Mouse (Mus musculus): ENCODE measurements at regions not wholly inside any gene's neighbourhood (a gene's known extent, or its start where the extent isn't known, plus 50 kb on each side); places are given as distances from the start of the nearest gene placed in this dataset.

DNA sequence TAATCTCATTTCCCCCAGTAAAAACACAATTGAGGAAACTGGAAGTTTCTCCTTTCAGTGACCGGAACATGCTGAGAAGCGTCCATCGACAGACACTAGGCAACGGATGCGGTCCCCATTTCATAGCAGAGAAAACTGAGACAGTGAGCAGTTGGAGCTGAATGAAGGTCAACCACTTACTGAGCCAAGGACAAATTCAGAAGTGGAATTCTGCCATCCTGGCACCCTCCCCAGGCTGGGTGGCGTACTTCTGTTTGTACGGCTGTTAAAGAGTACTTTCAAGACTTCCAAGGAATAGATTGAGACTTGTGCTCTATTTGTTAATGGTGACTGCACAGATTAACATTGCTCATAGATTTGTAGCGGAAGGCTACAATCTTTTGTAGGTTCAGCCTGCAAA is 54.2 kb upstream of the Bhlhe40 start:
- no peaks in the 10 kb centered on the region for H3K36me3 ChIP-seq
- no peaks in the 10 kb centered on the region for H3K27me3 ChIP-seq (replicated peaks)
- ATAC-seq (ENCODE audit: extremely low read depth, insufficient number of reproducible peaks, low FRiP score, low TSS enrichment) = no peak
- H3K9me3 ChIP-seq = no peaks in the 10 kb centered on the region
- no peak overlapping the region for H3K4me3 ChIP-seq
- no peak overlapping the region for H3K27ac ChIP-seq (replicated peaks)
- no peak overlapping the region for H3K9ac ChIP-seq
- peaks cover 15% of the 10 kb centered on the region for H3K4me1 ChIP-seq
- WGBS = 75% methylated on average over 8 of the region's 8 CpGs
- no peak overlapping the region for H3K4me2 ChIP-seq

DNA sequence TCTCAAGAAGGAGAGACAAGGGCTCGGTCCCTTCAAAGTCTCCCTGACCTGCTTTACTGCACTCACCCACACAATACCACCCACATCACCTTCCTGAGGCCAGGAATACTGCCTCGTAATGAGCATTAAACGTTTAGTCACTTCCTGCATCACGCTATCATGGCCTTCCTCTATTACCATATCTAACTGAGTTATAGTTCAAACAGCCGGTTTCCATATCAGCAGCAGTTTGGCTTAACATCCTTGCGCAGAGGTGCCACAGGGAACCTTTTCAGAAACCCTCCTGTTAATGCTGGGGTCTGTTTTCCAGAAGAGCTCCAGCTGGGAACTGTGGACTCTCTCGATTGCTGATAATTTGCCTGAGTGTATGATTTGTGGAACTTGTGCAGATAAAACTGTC is 52.1 kb upstream of the Bhlhe40 start:
- no peaks in the 10 kb centered on the region for H3K36me3 ChIP-seq
- H3K4me2 ChIP-seq = peak overlapping the region; percentile 26
- peak overlapping the region; percentile 26 for H3K27ac ChIP-seq (replicated peaks)
- peaks cover 15% of the 10 kb centered on the region for H3K4me1 ChIP-seq
- no peak overlapping the region for H3K4me3 ChIP-seq
- H3K9ac ChIP-seq = no peak overlapping the region; the same call in 1 of the 2 replicates
- WGBS = 29% methylated on average over 7 of the region's 7 CpGs
- no peak for ATAC-seq (ENCODE audit: extremely low read depth, insufficient number of reproducible peaks, low FRiP score, low TSS enrichment)
- H3K27me3 ChIP-seq (replicated peaks) = no peaks in the 10 kb centered on the region
- H3K9me3 ChIP-seq = no peaks in the 10 kb centered on the region
